Mouse (Mus musculus): ENCODE results near the gene Slc25a17. TPM values are rescaled to one million over a fixed set of nuclear protein-coding genes. Genes with fewer than 3 reads are reported as not detected.

Slc25a17 gene
- total and polyA plus RNA-seq, 2 experiments from 2014 or later: 35.7 to 39.8 TPM

DNA sequence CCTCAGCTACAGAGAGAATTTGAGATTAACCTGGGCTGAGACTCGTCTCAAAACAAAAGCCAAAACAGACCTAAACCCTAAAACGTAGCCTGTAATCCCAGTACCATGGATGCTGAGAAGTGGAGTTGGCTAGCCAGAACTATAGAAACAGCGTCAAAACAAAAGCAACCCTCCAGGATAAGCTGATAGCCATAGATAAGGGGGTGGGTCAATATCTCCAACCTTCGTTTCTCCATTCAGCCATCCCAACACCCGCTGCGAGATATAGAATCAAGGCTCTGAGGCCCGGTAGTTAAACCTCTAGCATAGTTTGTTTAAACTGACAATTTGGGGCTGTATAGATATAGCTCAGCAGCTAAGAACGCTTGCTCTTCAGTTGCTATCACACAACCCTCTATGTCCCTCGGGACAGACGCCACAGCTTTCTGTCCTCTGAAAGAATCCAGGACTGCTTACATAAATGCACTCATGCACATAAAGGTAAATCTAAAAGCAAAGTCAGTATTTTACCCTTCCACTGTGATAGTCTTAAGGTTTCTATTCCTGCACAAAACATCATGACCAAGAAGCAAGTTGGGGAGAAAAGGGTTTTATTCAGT is 904 bp upstream of the Slc25a17 start:
- Histone ChIP-seq H3K9me3 (replicated peaks; ENCODE audit: control insufficient read depth, low read length) (no peaks in the 10 kb centered on the region), H3K4me1 (ENCODE audit: control insufficient read depth, insufficient read depth) (peaks cover 17% of the 10 kb centered on the region; the same call in 1 of the 2 replicates), H3K4me2 (ENCODE audit: low read depth, low read length) (peak overlapping the region; percentile 82), H3K36me3 (replicated peaks; ENCODE audit: control insufficient read depth, insufficient read depth, low read length) (peaks cover 29% of the 10 kb centered on the region), H3K4me3 (ENCODE audit: low read depth, low read length) (peak overlapping the region; percentile 79; the same call in 1 of the 2 replicates), H3K27me3 (ENCODE audit: control insufficient read depth, insufficient read depth, low read length) (no peaks in the 10 kb centered on the region), H3K27ac (ENCODE audit: low read depth) (peak overlapping the region; percentile 88), H3K9ac (replicated peaks; ENCODE audit: low read depth, low read length) (no peak overlapping the region; the same call in 1 of the 2 replicates)
- DNase-seq (ENCODE audit: low spot score) (no peak), ATAC-seq (ENCODE audit: insufficient read depth, low read depth) (no peak)
- 26% methylated on average over 10 of the region's 10 CpGs for WGBS
- TF ChIP-seq CTCF (IDR thresholded peaks at IDR 0.05; ENCODE audit: low read depth) (no peak), EP300 (IDR thresholded peaks at IDR 0.05; ENCODE audit: low read depth) (0 out of 2 replicates have a peak, but pooled peaks have one; percentile 3)

DNA sequence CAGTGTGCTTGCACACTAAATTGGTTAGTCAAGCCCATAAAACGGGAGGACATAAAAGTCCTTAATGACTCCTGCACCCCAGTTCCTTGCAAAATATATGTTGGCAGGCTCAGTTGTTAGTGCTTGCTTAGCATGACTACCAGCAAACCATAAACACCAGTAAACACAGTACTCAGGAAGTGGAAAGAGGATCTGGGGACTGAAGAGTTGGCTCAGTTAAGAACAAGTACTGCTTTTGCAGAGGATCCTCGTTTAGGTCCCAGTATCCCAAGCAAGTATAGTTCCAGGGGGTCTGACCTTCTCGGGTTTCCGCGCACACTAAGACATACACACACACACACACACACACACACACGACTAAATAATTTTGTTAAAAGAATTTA is 401 bp upstream of the Slc25a17 start:
- peak overlapping the region; percentile 88 for H3K27ac ChIP-seq (ENCODE audit: low read depth)
- peak; percentile 37 for ATAC-seq (ENCODE audit: insufficient read depth, low read depth)
- H3K36me3 ChIP-seq (replicated peaks; ENCODE audit: control insufficient read depth, insufficient read depth, low read length): peaks cover 24% of the 10 kb centered on the region
- H3K9me3 ChIP-seq (replicated peaks; ENCODE audit: control insufficient read depth, low read length): no peaks in the 10 kb centered on the region
- H3K4me3 ChIP-seq (ENCODE audit: low read depth, low read length): peak overlapping the region; percentile 79
- TF ChIP-seq CTCF (IDR thresholded peaks at IDR 0.05; ENCODE audit: low read depth) (no peak), EP300 (IDR thresholded peaks at IDR 0.05; ENCODE audit: low read depth) (peak; percentile 49; the same call in 1 of the 2 replicates)
- WGBS: 31% methylated on average over 6 of the region's 6 CpGs
- H3K9ac ChIP-seq (replicated peaks; ENCODE audit: low read depth, low read length): peak overlapping the region; percentile 77; the same call in 1 of the 2 replicates
- H3K4me2 ChIP-seq (ENCODE audit: low read depth, low read length): peak overlapping the region; percentile 82
- H3K27me3 ChIP-seq (ENCODE audit: control insufficient read depth, insufficient read depth, low read length): no peaks in the 10 kb centered on the region
- no peak for DNase-seq (ENCODE audit: low spot score)
- H3K4me1 ChIP-seq (ENCODE audit: control insufficient read depth, insufficient read depth): peaks cover 17% of the 10 kb centered on the region; the same call in 1 of the 2 replicates

DNA sequence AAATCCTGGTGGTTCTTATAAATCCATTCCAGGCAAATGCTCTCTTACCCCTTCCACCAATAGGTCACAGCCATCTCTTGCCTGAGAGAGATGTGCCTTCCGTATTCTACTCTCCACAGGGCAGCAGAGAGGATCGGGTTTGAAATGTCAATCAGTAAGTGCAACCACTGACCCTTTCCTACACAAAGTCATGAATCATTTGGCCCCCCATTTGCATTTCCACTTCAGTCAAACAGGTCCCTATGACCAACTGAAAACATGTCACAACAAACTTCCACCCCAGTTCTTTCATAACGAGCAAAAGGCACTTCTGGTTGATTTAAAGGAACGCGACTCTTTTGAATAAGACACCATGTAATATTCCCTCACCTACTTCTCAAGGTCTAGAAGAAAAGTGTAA is 1.2 kb downstream of the Slc25a17 start:
- H3K4me2 ChIP-seq (ENCODE audit: low read depth, low read length): peak overlapping the region; percentile 82; the same call in 1 of the 2 replicates
- peaks cover 17% of the 10 kb centered on the region; the same call in 1 of the 2 replicates for H3K4me1 ChIP-seq (ENCODE audit: control insufficient read depth, insufficient read depth)
- H3K4me3 ChIP-seq (ENCODE audit: low read depth, low read length): no peak overlapping the region
- no peaks in the 10 kb centered on the region for H3K9me3 ChIP-seq (replicated peaks; ENCODE audit: control insufficient read depth, low read length)
- TF ChIP-seq EP300 (IDR thresholded peaks at IDR 0.05; ENCODE audit: low read depth) (no peak), CTCF (IDR thresholded peaks at IDR 0.05; ENCODE audit: low read depth) (no peak)
- H3K27ac ChIP-seq (ENCODE audit: low read depth): no peak overlapping the region
- H3K36me3 ChIP-seq (replicated peaks; ENCODE audit: control insufficient read depth, insufficient read depth, low read length): peaks cover 13% of the 10 kb centered on the region
- no peak overlapping the region for H3K9ac ChIP-seq (replicated peaks; ENCODE audit: low read depth, low read length)
- ATAC-seq (ENCODE audit: insufficient read depth, low read depth) (no peak), DNase-seq (ENCODE audit: low spot score) (no peak)
- H3K27me3 ChIP-seq (ENCODE audit: control insufficient read depth, insufficient read depth, low read length): no peaks in the 10 kb centered on the region
- 83% methylated on average over 5 of the region's 5 CpGs for whole genome bisulfite sequencing

DNA sequence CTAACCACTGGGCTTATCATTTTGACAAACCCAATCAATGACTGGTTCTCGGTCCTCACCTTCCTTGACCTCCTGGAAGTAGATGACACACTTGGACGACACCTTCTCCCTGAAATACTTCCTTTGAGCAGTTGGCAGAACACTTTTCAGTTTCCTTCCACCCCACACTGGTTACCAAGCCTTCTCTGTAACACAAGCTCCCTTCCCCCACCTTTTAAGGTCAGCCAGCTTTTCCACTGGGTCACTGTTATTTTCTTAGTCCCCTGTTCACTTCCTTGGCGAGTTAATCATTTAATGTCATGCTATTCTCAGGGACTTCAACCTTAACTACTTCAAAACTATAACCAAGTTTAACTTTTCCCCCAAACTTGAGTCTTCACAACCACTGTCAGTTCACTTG is 1.7 kb downstream of the Slc25a17 start:
- WGBS: 67% methylated on average over 3 of the region's 3 CpGs
- DNase-seq (ENCODE audit: low spot score) (no peak), ATAC-seq (ENCODE audit: insufficient read depth, low read depth) (no peak)
- Histone ChIP-seq H3K36me3 (replicated peaks; ENCODE audit: control insufficient read depth, insufficient read depth, low read length) (peaks cover 11% of the 10 kb centered on the region), H3K4me3 (ENCODE audit: low read depth, low read length) (no peak overlapping the region), H3K4me2 (ENCODE audit: low read depth, low read length) (no peak overlapping the region), H3K27ac (ENCODE audit: low read depth) (no peak overlapping the region), H3K27me3 (ENCODE audit: control insufficient read depth, insufficient read depth, low read length) (no peaks in the 10 kb centered on the region), H3K4me1 (ENCODE audit: control insufficient read depth, insufficient read depth) (peaks cover 17% of the 10 kb centered on the region; the same call in 1 of the 2 replicates), H3K9ac (replicated peaks; ENCODE audit: low read depth, low read length) (no peak overlapping the region), H3K9me3 (replicated peaks; ENCODE audit: control insufficient read depth, low read length) (no peaks in the 10 kb centered on the region)
- no peak for TF ChIP-seq EP300 (IDR thresholded peaks at IDR 0.05; ENCODE audit: low read depth)
- TF ChIP-seq CTCF (IDR thresholded peaks at IDR 0.05; ENCODE audit: low read depth): no peak

DNA sequence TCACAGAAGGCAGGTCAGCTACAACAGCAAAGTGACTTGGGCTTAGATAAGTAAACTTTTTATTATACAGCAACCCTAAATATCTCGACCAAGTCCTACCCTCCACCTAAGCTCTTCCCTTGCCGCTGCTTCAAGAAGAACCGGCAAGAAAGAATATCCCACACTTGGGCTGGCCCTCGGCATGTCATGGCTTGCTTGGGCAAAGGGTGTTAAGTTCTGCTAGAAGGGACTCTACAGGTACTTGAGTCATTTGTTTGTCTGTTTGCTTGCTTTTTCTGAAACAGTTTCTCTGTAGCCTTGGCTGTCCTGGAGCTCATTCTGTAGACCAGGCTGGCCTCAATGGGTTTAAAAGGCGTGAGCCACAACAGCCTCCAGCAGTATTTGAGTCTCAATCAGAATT is 3.7 kb downstream of the Slc25a17 start:
- H3K9me3 ChIP-seq (replicated peaks; ENCODE audit: control insufficient read depth, low read length): no peaks in the 10 kb centered on the region
- H3K36me3 ChIP-seq (replicated peaks; ENCODE audit: control insufficient read depth, insufficient read depth, low read length): no peaks in the 10 kb centered on the region
- H3K9ac ChIP-seq (replicated peaks; ENCODE audit: low read depth, low read length): no peak overlapping the region
- no peak overlapping the region for H3K27ac ChIP-seq (ENCODE audit: low read depth)
- peaks cover 17% of the 10 kb centered on the region; the same call in 1 of the 2 replicates for H3K4me1 ChIP-seq (ENCODE audit: control insufficient read depth, insufficient read depth)
- DNase-seq (ENCODE audit: low spot score) (no peak), ATAC-seq (ENCODE audit: insufficient read depth, low read depth) (no peak)
- no peaks in the 10 kb centered on the region for H3K27me3 ChIP-seq (ENCODE audit: control insufficient read depth, insufficient read depth, low read length)
- H3K4me3 ChIP-seq (ENCODE audit: low read depth, low read length): no peak overlapping the region
- no peak overlapping the region for H3K4me2 ChIP-seq (ENCODE audit: low read depth, low read length)
- TF ChIP-seq EP300 (IDR thresholded peaks at IDR 0.05; ENCODE audit: low read depth) (no peak), CTCF (IDR thresholded peaks at IDR 0.05; ENCODE audit: low read depth) (no peak)
- WGBS: 50% methylated on average over 5 of the region's 5 CpGs

Data from heart, postnatal 0 days (tissue).